Mouse (Mus musculus) retina, postnatal 7 days (tissue): ENCODE measurements around the gene Rsg1.

Experiments
- DNase-seq: peaks from one replicate; pipeline ENCODE4 v3.0.0-alpha.2; 2012; ENCODE audit warnings: low read depth, low spot score

Rsg1 gene

DNA sequence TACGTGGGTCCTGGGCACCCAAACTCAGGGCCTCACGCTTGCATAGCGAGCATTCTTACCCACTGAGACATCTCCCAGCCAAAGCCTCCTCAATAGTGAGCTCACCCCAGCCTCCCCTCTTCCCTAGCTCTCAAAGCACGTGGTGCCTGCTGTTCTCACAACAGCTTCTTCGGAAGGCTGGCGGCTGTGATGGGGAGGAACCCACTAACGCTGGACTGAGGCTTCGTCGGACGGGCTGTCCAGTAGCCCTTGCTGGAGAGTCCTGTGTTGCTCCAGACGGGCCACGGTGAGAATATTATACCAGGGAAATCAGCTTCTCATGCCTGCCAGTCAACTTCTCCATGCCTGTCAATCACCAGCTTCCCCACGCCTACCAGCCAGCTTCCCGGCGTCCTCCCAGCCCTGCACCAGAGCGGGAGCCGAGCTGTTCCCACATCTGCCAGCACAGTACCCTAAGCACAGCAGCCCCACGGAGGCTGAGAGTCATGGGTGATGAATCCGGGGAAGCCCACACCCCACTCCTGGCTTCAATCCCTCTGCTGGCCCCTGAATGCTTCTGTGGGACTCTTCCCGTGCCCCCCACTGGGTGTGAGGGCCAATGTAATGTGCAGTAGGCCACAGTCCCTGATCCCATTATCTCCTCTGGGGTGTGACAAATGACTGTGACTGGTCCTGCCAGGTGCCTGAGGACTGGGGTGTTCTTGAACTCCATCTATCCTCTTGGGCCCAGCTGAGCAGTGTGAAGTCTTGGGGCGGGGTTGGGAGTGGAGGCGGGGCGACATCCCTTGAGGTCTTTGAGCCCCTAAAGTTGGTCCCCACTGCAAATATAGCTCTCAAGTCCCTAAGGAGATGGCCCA lies 61.0 kb downstream of the Rsg1 start:
- no peak for DNase-seq
